Mouse (Mus musculus): ENCODE results near the gene Lpar3.

Gene Lpar3

GRCm38 (mm10) chr3:146211141-146211747 is 9.5 kb upstream of the Lpar3 start:
- DNase-seq = no peak

- no peak for DNase-seq
Observed at GRCm38 (mm10) chr3:146211964-146212363, 8.8 kb upstream of the Lpar3 start.

DNA sequence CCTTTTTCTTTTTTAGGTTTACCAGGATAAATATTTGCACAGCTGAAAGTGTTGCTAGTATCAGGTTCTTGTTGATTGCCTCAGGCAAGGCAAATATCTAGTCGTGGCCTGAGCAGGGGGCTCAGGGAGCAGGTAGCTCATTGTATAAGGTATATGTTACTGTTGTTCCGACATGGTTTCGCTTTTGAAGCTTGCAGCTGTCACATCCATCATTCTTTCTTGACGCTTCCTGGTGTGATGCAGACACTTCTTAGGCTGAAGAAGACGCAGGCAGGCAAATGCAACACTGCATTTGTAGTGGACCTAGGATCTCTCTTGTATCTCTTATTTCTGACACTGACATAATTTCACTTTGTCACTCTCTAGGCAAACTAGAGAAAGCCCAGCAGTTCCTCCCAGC is 7.4 kb upstream of the Lpar3 start:
- no peak for DNase-seq

DNA sequence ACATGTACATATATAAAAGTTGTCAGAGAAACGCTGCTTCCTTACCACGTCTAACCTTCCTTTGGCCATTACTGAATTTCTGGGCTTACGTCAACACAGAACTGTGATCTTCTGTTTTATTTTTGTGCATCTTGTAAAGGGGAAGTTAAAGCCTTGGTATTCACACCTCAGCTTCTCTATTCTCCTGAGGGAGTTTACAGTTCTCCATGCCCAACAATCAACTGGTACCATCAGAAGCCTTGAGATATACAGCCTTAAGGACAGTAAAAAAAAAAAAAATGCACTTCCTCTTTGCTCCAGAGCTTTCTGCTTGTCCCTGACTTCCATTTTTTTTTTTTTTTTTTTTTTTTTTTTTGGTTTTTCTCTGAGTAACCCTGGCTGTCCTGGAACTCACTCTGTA is 4.2 kb upstream of the Lpar3 start:
- DNase-seq = no peak

GRCm38 (mm10) chr3:146224271-146224670 is 3.5 kb downstream of the Lpar3 start:
- no peak for DNase-seq

- no peak for DNase-seq
Observed at GRCm38 (mm10) chr3:146225061-146225761, 4.4 kb downstream of the Lpar3 start.

DNA sequence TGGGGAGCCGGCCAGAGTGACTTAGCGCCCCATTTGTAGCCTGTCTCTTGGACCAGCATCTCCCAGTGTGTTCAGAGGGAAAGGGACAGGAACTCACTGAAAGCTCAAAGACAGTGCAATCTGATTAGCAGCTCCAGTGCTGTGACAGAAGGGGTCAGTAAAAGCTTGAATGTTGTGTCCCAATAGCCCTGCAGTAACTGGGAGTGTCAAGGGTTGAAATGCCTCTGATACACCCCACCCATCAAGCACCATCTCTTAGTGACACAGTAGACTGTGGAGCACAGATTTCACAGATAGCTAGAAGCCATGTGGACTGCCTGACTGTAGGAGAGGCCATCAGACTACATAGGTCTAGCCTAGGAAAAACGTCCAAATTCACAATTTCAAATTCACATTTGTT is 6.7 kb downstream of the Lpar3 start:
- DNase-seq = no peak

- no peak for DNase-seq
Observed at GRCm38 (mm10) chr3:146228559-146229310, 8.0 kb downstream of the Lpar3 start.

- no peak for DNase-seq
Observed at GRCm38 (mm10) chr3:146232708-146233107, 11.9 kb downstream of the Lpar3 start.

DNA sequence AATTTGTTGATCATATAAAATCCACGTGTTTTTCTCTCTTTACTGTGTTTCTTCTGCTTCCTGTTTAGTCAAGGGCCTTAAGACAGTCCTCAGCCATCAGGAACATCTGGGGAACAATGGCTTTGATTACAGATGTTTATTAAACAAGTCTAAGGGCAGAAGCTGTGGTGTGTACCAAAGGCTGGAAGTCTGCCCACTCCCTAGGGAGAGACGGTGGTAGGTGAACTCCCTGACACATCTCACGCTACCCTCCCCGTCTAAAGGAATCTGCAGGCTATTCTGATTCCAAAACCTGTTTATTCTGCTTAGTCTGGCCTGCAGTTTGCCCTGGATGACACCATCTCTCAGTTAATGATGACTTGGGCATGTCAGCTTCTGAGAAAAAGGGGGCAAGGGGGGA is 13.0 kb downstream of the Lpar3 start:
- DNase-seq = no peak

DNA sequence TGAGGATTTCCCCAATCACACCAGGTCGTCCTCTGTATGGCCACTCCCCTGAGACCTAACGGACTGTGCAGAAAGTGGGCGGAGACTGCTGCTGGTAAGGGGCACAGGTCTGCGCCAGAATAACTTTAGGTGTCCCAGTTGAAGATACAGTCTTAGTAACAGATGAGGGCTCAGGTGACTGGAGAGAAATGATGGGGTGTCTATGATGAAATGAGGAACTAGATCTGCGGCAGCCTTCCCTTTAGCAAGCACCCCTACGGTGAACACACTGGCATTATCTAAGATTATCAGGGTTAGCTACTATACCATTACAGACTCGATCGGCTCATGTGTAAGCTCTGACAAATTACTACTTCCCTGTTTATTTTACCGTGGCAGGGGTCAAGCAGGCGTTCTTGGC is 13.8 kb downstream of the Lpar3 start:
- no peak for DNase-seq

- DNase-seq = no peak
Observed at GRCm38 (mm10) chr3:146236280-146236679, 15.5 kb downstream of the Lpar3 start.

- no peak for DNase-seq
Observed at GRCm38 (mm10) chr3:146237676-146238075, 16.9 kb downstream of the Lpar3 start.

GRCm38 (mm10) chr3:146244630-146245029 is 23.9 kb downstream of the Lpar3 start:
- no peak for DNase-seq

DNA sequence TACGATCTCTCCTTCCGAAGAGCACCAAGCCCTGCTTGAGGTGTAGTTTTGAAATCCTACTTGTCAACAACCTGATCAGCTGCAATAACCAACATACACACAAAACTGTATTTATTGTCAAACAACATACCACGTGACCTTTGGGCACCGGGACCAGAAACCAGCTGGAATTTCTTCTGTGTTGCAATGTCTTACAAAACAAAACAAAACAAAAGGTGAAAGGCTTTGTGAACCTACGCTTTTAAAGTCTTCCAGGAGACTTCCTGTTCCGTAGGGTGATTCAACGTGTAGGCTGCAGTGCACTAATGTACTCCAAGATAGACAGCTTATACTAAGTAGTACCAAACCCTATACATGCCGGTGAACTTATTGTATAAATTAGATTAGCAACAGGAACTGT is 25.8 kb downstream of the Lpar3 start:
- no peak for DNase-seq

DNA sequence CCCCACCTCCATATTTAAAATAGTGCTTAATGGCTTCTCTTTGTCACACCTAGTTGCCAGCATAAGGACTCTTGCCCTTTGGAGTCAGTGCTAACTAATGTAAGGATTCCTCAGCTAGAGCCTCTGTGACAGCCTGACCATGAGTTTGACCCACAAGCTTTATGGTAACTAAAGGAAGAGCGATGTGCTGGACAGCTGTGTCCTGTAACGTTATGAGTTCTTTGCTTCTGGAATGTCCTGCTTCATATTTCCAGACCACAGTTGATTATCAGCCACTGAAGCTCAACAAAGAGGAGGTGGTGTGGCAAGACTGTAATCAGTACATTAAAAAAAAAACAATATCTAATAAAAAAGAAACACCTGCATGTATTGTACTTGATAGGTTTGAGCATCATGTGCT is 26.2 kb downstream of the Lpar3 start:
- DNase-seq = no peak

DNA sequence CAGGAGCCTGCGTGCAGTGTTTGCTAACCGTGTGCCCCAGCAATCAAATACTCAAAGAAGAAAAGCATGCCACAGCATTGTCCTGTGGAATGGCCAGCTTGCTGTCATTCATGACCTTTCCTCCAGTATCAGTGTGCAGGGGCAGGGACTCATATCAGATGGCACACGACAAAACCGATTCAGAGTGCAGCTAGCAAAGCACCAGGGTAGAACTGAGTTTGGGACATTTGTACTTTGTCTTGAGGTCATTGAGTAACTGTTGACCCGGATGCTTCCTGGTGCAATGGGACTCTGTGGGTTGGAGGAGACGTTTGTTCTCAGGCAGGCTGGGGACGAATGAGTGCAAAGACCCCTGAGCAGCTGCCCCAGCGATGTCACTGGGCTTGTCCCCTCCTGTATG is 29.1 kb downstream of the Lpar3 start:
- DNase-seq = no peak

DNA sequence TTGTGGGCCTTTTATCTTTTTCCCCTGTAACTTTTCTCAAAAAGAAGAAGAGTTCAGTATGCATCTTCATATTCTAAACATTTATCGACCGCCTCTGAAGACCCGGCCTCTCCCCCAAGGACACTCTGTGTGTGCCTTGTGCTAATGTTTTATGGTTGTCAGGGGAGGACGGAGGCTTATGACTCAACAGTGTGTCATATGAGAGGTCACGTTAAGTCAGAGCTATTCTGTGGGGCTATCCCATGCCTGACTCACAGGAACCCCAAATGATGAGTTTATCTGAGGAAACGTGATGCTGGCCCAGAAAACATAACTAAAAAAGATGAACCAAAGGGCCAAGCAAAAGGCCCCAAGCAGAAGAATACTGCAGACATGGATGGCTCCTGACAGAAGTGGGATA is 31.0 kb downstream of the Lpar3 start:
- no peak for DNase-seq

DNA sequence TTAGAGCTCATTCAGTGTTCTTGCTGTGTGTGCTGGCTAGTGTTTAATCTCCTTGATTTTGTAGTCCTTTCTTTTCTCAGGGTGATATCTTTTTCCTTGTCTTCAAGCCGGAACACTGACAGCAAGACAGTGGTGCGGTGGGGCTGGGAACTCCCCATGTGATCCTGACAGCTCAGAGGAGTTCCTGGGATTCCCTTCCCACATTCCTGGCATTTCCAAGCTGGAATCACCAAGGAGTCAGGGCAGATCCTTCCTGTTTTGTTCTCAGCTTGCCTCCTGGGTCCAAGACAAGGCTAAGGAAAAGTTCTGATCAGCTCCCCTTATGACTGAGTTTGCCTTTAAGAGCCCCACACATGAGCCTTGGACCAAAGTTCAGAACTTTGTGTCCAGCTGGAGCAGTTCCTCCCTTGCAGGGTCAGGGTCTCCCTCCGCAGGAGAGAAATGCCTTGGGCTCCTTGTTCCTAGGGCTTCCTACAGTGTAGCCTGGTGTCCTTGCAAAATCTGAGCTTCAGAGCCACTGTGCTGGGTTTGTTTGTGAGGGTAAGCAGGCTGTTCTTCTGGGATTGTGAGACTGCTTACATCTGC is 33.1 kb downstream of the Lpar3 start:
- no peak for DNase-seq

- no peak for DNase-seq
Observed at GRCm38 (mm10) chr3:146255123-146255522, 34.4 kb downstream of the Lpar3 start.

DNA sequence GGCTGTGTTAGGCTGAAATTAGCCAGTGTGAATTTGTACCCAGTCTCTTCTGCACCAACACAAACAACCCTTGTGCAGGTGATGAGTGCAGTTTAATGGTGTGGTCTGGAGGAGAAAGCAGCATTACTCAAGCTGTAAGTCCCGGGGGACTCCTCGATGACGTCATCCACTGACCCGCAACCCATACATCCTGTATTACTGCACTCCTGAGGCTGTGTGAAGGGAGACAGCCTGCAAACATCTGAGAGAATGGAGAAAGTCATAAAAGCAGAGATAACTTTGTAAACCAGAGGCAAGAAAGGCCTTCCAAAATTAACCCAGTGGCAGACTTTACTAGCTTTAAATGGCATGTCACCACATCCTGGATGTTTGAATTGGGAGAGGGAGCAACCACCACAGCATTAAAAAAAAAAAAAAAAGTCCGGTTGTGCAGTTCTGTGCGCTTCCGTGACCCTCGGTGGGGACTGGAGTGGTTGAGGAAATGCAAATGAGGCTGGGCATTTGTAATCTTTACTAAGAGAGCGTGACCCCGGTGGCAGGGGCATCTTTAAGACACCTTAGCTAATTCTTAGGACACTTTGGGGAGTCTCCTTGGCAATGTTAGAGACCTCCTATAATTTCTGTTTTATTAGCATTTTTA is 36.8 kb downstream of the Lpar3 start:
- no peak for DNase-seq

- DNase-seq = no peak
Observed at GRCm38 (mm10) chr3:146260203-146260602, 39.4 kb downstream of the Lpar3 start.

- no peak for DNase-seq
Observed at GRCm38 (mm10) chr3:146260845-146261244, 40.1 kb downstream of the Lpar3 start.

Data from cerebellum, postnatal 25 days (tissue).